Mouse (Mus musculus) neutrophil, adult 5-6 weeks (primary cell): Measurements from ENCODE around the gene Mapk8. TPM values are rescaled to one million over a fixed set of nuclear protein-coding genes. Genes with fewer than 3 reads are reported as not detected.

Source experiments
- total RNA-seq: library from RNA; stranded (forward); fragments of 200-1000 nt; gene quantifications from 2 replicates; pipeline ENCODE4 v1.2.3, GENCODE M21; 2017

The Mapk8 gene
- total RNA-seq, 1 experiment from 2014 or later = 47.4 TPM

Other genes with a start within 250 kb of the Mapk8 start
- 0.35 TPM in 1 of 2 replicates, not detected in the other for gene Arhgap22, start 233.1 kb downstream of the Mapk8 start, total RNA-seq
- gene Frmpd2, start 24.5 kb upstream of the Mapk8 start, total RNA-seq = not detected in 2 replicates
- gene Ptpn20, start 142.0 kb upstream of the Mapk8 start, total RNA-seq = not detected in 2 replicates